Mouse (Mus musculus) 3T3-L1 (cell line): ENCODE data around the gene Apba3.

Source experiments
- DNase-seq: peaks from one replicate; pipeline ENCODE4 v3.0.0-alpha.2; 2015; ENCODE audit warnings: low read depth, low spot score

The Apba3 gene

GRCm38 (mm10) chr10:81252424-81253419, 14.0 kb upstream of the Apba3 start, which contains the start of gene Matk:
Gene Matk (plus strand): TSS chr10:81252935.
- DNase-seq = no peak

- peak; percentile 33 for DNase-seq
Measured at GRCm38 (mm10) chr10:81254886-81255285, 11.9 kb upstream of the Apba3 start.

- DNase-seq = no peak
Measured at GRCm38 (mm10) chr10:81257158-81258039, 9.4 kb upstream of the Apba3 start.

GRCm38 (mm10) chr10:81259225-81259884, 7.4 kb upstream of the Apba3 start:
- DNase-seq = no peak

- DNase-seq = no peak
Measured at GRCm38 (mm10) chr10:81261025-81261424, 5.7 kb upstream of the Apba3 start.

GRCm38 (mm10) chr10:81265540-81265939, 1.2 kb upstream of the Apba3 start:
- DNase-seq = no peak

GRCm38 (mm10) chr10:81268056-81268455, 1.3 kb downstream of the Apba3 start:
- DNase-seq = peak; percentile 95

GRCm38 (mm10) chr10:81268643-81269412, 2.1 kb downstream of the Apba3 start:
- DNase-seq = no peak

- no peak for DNase-seq
Measured at GRCm38 (mm10) chr10:81272356-81272755, 5.6 kb downstream of the Apba3 start.

GRCm38 (mm10) chr10:81273842-81274241, 7.1 kb downstream of the Apba3 start:
- DNase-seq = no peak

GRCm38 (mm10) chr10:81277676-81278075, 10.9 kb downstream of the Apba3 start:
- no peak for DNase-seq

- DNase-seq = no peak
Measured at GRCm38 (mm10) chr10:81279496-81279895, 12.7 kb downstream of the Apba3 start.

GRCm38 (mm10) chr10:81284189-81284588, 17.4 kb downstream of the Apba3 start:
- DNase-seq = no peak

- no peak for DNase-seq
Measured at GRCm38 (mm10) chr10:81284719-81285118, 18.0 kb downstream of the Apba3 start.

GRCm38 (mm10) chr10:81285694-81286450, 19.1 kb downstream of the Apba3 start:
- DNase-seq = peak; percentile 50

GRCm38 (mm10) chr10:81286586-81286985, 19.8 kb downstream of the Apba3 start:
- DNase-seq = no peak

- DNase-seq = peak; percentile 68
Measured at GRCm38 (mm10) chr10:81287513-81288157, 20.9 kb downstream of the Apba3 start.

- peak; percentile 45 for DNase-seq
Measured at GRCm38 (mm10) chr10:81288601-81289000, 21.8 kb downstream of the Apba3 start.

GRCm38 (mm10) chr10:81289278-81289677, 22.5 kb downstream of the Apba3 start:
- peak; percentile 75 for DNase-seq
